Mouse (Mus musculus) E14TG2a.4 (cell line): Measurements from ENCODE around the gene Dna2.

Experiments used
- CTCF ChIP-seq: conservative IDR thresholded peaks from 2 replicates; pipeline ENCODE4 v1.5.1; 2014; ENCODE audit warnings: low read length
- POU5F1 ChIP-seq: IDR thresholded peaks from 2 replicates; pipeline ENCODE4 v1.6.1; 2014; ENCODE audit warnings: low read length, borderline replicate concordance

DNA sequence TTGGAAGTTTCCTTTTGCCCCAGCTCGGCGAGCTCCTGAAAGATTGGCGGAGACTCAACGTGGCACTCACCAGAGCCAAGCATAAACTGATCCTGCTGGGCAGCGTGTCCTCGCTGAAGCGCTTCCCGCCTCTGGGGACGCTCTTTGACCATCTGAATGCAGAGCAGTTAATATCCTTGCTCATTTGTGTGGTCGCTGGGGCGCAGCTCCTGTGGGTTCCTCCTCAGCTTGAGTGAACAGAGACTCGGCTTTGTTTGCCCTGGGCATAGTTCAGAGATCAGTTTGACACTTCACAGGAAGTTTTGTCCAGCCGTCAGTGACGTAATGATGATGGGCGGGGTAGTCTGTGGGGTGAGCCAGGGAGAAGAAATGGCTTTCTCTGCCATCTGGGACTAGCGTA lies 25.0 kb downstream of the Dna2 start:
- TF ChIP-seq CTCF, result no peak
- no peak for TF ChIP-seq POU5F1
